Mouse (Mus musculus): ENCODE results near the gene Extl2.
A peak's percentile ranks its signal among the peaks of the same experiment; 100 is the strongest.

Extl2 gene

DNA sequence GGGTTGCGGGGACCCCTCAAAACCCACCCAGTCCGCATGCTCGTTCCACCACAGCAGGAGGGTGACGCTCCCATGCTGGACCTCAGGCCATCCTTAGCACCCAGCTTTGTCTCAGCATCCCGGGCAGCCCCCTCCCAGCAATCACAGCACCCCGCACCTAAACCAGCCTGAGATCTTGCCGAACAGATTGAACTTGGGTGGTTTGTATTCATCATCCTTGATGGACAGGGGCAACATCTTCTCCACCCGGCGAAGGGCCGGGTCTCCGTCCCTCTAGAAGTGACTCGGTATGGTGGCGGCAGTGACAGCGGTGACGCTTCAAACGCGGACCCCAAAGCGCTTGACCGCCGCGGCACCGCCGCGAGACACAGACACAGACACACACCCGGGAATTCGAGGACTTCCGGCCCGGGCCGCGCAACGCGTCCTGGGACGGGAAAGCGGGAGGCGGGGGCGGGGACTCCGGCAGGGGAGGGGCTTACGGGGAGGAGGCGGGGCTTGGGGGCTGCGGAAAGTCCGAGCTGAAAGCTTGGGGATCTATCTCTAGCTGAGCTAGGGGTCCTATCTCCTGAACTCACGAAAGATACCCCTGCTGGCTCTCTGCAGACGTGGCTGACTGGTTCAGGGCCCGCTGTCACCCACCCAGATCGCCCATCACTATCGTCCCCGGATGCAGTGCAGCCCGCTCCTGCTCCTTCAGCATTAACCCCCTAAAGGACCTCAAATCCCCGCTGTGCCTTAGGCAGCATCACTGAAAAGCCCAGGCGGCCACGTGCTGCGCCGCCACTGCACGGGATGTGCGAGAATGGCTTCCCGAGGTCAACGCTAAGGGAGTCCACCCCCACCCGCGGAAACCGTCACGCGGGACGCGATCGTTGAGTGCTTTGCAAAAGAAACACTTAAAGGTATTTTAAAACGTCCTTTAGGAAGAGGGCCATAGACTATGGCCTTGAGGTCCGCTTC lies at the start of gene Extl2, which contains the start of gene Slc30a7:
TSS of gene Extl2 (plus strand) at position 485 of the 963 bp plus-strand sequence.
TSS of gene Slc30a7 (minus strand) at position 429 of the 963 bp plus-strand sequence.
- no peak for DNase-seq (ENCODE audit: extremely low read depth, low read depth, low spot score)

DNA sequence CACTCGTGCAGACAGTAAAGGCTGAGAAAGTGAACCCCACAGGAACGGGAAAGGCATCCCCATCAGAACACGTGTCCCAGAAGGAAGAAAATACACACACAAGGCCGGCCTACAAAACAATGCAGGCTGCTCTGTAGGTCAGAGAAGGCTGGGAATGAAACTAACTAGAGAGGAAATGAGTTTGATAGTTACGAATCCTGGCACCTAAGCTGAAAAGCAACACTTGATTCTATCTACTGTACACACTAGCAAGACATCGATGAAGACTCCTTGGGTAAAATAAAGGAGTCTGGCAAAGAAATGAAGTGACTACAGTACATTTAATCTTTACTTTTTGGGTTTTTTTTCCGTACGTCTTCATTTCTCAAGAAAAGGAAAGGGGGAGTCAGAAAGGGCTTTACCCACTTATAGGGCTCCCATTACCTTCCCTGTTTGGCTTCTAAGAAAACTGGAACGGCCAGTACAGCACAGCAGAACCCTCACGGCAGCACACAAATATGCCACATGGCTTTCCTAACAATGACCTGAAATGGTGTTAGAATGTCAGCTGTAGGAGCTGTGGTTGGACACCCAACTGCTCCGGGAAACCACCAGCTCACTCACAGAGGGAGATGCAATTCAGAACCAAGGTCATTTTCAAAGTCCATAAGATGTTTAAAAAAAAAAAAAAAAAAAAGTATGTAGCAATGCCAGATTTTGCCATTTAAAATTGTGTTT lies 45.8 kb upstream of the Extl2 start:
- no peak for DNase-seq (ENCODE audit: extremely low read depth, low read depth, low spot score)

DNA sequence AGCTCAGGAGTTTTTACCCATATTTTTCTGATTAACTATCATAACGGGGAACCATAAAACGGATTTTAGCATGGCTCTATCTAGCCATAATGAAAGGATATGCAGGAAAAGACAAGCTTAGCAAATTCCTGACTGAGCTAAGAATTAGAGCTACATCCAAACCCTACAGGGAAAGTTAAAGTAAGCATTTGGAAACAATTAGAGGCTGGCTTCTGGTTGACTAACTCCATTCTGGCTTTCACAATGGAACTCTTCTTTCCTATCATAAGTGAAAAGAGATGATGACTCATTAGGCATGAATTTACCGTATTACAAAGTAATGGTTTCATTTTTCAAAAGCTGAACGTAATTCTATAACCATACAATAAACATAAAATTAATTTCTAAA lies 45.2 kb upstream of the Extl2 start:
- DNase-seq (ENCODE audit: extremely low read depth, low read depth, low spot score): peak; percentile 16

DNA sequence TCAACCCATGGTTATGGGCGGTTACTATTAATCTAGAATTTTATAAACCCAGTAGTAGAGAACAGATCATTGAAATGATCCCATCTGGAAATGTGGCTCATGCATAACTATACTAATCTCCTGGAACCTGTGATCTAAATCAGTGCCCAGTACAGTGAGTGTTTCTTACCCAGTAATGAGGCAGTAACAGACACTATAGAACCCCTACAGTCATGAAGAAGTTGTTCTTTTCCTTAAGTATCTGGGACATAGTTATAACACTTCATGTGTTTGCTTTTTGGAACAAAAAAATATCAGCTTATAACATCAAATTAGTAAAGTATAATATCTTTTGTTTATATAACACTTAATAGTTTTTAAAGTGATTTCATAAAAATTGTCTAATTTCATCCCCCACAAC lies 43.7 kb upstream of the Extl2 start:
- no peak for DNase-seq (ENCODE audit: extremely low read depth, low read depth, low spot score)

DNA sequence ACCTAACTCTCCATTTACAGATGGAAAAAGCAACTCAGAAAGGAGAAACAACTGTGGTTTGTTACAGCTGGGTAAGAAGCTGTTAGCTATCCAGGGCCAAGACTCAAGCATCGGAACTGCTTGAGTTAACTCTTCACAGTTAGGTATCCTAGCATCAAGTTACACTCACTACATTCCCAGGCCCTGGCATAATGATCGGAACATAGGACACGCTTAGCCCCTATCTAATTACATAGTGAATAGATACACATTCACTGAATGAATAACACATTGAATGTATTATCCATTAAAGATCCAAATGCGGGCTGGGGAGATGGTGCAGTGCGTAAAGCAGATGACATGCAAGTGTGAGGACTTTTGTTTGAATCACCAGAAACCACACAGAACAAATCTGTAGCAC lies 43.2 kb upstream of the Extl2 start:
- no peak for DNase-seq (ENCODE audit: extremely low read depth, low read depth, low spot score)

DNA sequence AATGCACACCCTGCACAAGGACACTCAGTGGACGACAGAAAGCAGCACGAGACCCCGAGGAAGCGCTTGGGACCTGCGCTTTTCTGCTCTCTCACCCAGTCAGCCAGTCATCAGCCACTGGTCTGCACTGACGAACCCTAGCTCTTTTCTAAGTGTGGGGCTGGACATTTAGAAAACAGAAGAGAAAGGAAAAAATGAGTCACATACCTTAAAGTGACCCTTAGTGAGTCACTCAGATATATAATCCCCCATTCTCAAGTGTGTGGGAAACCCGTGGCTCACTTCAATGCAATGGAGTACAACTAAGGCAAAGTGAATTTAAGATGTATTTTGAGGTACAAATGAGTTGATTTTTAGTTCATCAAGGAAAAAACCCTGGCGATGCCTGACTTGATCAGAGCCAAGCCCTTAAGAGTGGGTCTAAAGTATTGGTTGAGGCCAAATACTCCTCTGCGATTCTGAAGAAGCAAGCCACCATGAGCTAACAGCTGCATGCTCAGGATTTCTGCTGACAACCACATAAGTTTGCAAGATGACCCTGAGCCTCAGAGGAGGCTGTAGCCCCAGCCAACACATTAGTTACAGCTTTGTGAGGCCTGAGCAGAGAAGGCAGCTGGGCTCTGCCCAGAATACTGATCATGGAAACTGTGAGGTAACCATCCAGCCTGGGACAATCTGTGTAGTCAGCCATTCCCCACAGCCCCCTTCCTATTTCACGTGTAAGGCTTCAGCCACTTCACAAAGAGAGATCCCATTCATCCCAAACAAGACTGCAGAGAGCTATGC lies 38.3 kb upstream of the Extl2 start:
- no peak for DNase-seq (ENCODE audit: extremely low read depth, low read depth, low spot score)

GRCm38 (mm10) chr3:115971045-115971785 lies 36.0 kb upstream of the Extl2 start:
- DNase-seq (ENCODE audit: extremely low read depth, low read depth, low spot score): no peak

- no peak for DNase-seq (ENCODE audit: extremely low read depth, low read depth, low spot score)
Observed at GRCm38 (mm10) chr3:115971891-115972646, 35.2 kb upstream of the Extl2 start.

GRCm38 (mm10) chr3:115974228-115974627 lies 33.0 kb upstream of the Extl2 start:
- DNase-seq (ENCODE audit: extremely low read depth, low read depth, low spot score): no peak

- no peak for DNase-seq (ENCODE audit: extremely low read depth, low read depth, low spot score)
Observed at GRCm38 (mm10) chr3:115974995-115975394, 32.3 kb upstream of the Extl2 start.

DNA sequence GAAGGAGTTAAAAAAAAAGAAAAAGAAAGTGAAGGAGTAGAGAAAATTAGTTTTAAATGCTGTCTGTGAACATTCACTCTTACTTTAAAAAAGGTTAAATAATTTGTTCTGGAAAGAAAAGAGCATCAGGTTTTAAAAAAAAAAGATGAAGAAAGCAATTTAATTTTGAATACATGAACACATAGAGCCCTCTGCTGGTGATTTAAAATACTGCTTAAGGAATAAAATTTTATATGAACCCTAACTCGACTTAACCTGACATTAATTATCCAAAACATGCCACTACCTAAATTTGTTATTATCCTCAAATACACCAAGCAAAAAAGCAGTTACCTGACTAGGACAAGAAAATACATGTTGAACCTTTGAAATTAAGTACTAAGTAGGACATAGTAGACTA lies 28.3 kb upstream of the Extl2 start:
- DNase-seq (ENCODE audit: extremely low read depth, low read depth, low spot score): no peak

DNA sequence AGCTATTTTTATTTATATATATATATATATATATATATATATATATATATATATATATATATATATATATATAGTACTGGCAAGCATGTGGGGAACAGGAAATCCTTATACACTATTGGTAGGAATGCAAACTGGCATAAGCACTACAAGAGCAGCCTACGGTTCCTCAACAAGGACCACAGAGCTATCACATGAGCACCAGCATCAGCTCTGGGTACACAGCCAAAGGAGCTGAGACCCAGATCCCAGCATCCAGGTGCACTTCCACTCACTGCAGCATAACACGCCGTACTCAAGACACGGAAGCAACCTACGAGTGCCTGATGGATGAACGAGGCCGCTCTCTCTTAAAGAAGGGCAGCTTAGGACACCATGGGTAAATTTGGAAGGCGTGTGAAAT lies 24.0 kb upstream of the Extl2 start:
- no peak for DNase-seq (ENCODE audit: extremely low read depth, low read depth, low spot score)

GRCm38 (mm10) chr3:115984653-115985052 lies 22.6 kb upstream of the Extl2 start:
- no peak for DNase-seq (ENCODE audit: extremely low read depth, low read depth, low spot score)

- no peak for DNase-seq (ENCODE audit: extremely low read depth, low read depth, low spot score)
Observed at GRCm38 (mm10) chr3:115985183-115985892, 21.9 kb upstream of the Extl2 start.

- DNase-seq (ENCODE audit: extremely low read depth, low read depth, low spot score): no peak
Observed at GRCm38 (mm10) chr3:115992103-115992502, 15.2 kb upstream of the Extl2 start.

DNA sequence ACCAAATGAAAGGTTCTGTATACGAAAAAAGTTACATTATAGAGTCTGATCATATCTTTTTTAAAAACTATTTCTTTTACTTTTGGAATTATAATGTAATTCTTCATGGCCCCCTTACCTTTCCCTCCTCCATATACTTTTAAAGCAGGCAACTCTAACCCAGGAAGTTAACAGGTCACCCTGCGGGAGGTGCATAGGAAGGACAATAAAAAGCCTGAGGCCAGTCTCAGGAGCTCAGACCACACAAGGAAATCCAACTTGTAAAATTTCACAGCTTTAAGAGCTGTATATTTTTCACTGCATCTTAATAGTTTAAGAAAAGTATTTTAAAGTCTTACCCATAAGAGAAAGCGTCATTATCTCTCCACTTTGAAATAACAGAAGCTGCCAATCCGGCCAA lies 14.7 kb upstream of the Extl2 start:
- no peak for DNase-seq (ENCODE audit: extremely low read depth, low read depth, low spot score)

DNA sequence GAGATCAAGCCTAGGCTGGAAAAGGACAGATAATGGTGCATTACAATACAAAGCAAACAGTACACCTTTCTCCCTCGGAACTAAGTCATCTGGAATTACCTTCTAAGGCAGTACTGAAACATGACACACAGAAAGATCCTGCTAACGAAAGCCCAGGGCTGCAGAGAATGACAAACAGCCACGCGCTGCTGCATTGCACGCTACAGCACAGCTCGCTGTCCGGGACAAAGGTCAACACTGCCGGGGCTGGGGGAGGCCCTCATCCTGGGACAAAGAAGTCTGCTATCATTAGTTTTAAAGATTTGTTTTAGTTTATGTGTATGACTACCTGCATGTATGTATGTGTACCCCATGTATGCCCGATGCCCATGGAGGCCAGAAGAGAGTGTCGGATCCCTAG lies 14.2 kb upstream of the Extl2 start:
- DNase-seq (ENCODE audit: extremely low read depth, low read depth, low spot score): no peak

GRCm38 (mm10) chr3:115996929-115997328 lies 10.3 kb upstream of the Extl2 start:
- DNase-seq (ENCODE audit: extremely low read depth, low read depth, low spot score): no peak

DNA sequence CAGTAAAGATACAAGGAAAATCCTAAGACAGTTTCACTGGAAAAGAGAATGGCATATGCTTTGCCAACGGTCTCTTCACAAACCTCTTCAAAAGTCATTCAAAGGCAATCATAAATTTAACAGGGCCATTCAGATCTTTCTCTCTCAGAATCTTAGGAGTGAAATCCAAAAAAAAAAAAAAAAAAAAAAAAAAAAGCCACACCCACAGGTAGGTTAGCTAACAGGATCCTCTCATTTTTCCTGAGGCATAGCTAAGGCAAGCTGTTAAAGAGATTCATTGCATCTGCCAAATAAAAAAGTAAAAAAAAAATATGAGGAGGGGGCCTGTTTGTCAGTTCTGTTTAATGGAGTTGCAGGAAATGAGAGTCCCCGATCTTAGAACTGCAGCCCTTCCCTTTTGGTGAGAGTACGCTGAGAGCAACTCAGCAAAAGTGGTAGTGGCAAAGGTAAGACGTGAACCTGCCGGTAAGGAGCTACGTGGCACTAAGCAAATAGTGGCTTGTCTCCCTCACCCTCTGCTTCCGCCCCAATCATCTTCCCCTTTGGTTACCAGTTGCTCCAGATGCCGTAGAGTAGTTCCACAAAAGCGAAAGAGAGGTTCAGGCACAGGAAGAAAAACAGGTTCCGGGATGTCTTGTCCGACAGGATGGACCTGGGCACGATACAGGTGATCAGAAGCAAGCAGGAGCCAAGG lies 831 bp upstream of the Extl2 start:
- DNase-seq (ENCODE audit: extremely low read depth, low read depth, low spot score): no peak
